Mouse (Mus musculus) small intestine, adult 2 months (tissue): ENCODE data around the gene Hs1bp3.

Source experiments
- CTCF ChIP-seq: fragments of 200-500 bp; IDR thresholded peaks from 2 replicates; pipeline ENCODE4 v1.5.1; 2012; ENCODE audit warnings: low read depth, mild to moderate bottlenecking, control low read depth, inconsistent platforms, low read length, moderate library complexity, mixed read lengths; ENCODE audit not compliant: insufficient replicate concordance, insufficient read length; ENCODE audit errors: extremely low read depth
- POLR2A ChIP-seq: fragments of 200-500 bp; IDR thresholded peaks from 2 replicates; pipeline ENCODE4 v1.6.1; 2012; ENCODE audit warnings: low read depth, mild to moderate bottlenecking, control low read depth, inconsistent platforms, low read length, moderate library complexity

DNA sequence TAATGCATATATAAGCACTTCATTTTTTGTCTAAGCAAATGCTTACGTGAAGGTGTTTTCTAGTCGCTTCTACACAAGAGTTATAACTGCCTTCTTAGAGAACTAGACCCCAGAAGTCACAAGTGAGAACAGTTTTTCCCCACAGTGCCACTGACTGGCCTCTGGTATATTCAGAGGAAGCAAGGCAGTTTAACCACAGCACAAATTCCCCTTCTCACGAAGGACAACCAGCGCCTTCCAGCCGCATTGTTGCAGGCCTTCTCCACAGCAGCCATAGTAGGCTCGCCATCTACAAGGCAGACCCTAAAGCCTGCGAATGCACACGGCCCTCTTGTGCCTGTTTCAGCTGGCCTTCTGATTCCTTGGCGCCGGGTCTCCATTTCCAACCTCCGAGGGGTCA is 43.6 kb upstream of the Hs1bp3 start:
- no peak for TF ChIP-seq CTCF
- no peak for TF ChIP-seq POLR2A
